Mouse (Mus musculus) hindbrain, embryonic 12.5 days (tissue): Measurements from ENCODE around the gene Cdh12. TPM values are rescaled to one million over a fixed set of nuclear protein-coding genes. Genes with fewer than 3 reads are reported as not detected.
"Not testable (repeated sequence)": the region's sequence is repeated elsewhere in the genome, so short reads cannot be mapped to it uniquely, and the experiment has no call there.

Experiments used
- ATAC-seq: fragments of 200-750 bp; cut with Nextera tagmentation; 2 replicates; pipeline ENCODE4 v1.8.0; 2017; ENCODE audit warnings: moderate TSS enrichment; ENCODE audit not compliant: low FRiP score
- H3K27ac ChIP-seq: fragments of 300-500 bp; sonication (generic); 2 replicates; pipeline ENCODE4 v1.5.1; 2016; ENCODE audit warnings: mild to moderate bottlenecking
- H3K27me3 ChIP-seq: fragments of 300-500 bp; sonication (generic); 2 replicates; pipeline ENCODE4 v1.6.1; 2016; ENCODE audit warnings: mild to moderate bottlenecking
- H3K36me3 ChIP-seq: fragments of 300-500 bp; sonication (generic); 2 replicates; pipeline ENCODE4 v1.6.1; 2016; ENCODE audit warnings: mild to moderate bottlenecking
- H3K4me1 ChIP-seq: fragments of 300-500 bp; sonication (generic); 2 replicates; pipeline ENCODE4 v1.6.1; 2016
- H3K4me2 ChIP-seq: fragments of 300-500 bp; sonication (generic); replicated peaks from 2 replicates; pipeline ENCODE4 v1.6.1; 2016; ENCODE audit warnings: mild to moderate bottlenecking
- H3K4me3 ChIP-seq: fragments of 300-500 bp; sonication (generic); 2 replicates; pipeline ENCODE4 v1.5.1; 2016; ENCODE audit warnings: mild to moderate bottlenecking
- H3K9ac ChIP-seq: fragments of 300-500 bp; sonication (generic); 2 replicates; pipeline ENCODE4 v1.6.1; 2016; ENCODE audit warnings: mild to moderate bottlenecking, moderate library complexity
- H3K9me3 ChIP-seq: fragments of 300-500 bp; sonication (generic); replicated peaks from 2 replicates; pipeline ENCODE4 v1.6.1; 2016; ENCODE audit warnings: mild to moderate bottlenecking
- WGBS: fragments of 180-500 bp; shearing (Covaris S2); methylation state at CpG from one replicate; pipeline ENCODE4 v1.1.7; 2016; 5-methylcytosine and 5-hydroxymethylcytosine counted together
- polyA plus RNA-seq: library from polyadenylated mRNA; unstranded; fragments of >200 nt; fragmentation: Nextera tagmentation; extraction: Ambion mirVana; gene quantifications from 2 replicates; pipeline ENCODE4 v1.2.1, GENCODE M21; 2016

Gene Cdh12
- polyA plus RNA-seq, 1 experiment from 2014 or later: 1.7 TPM

DNA sequence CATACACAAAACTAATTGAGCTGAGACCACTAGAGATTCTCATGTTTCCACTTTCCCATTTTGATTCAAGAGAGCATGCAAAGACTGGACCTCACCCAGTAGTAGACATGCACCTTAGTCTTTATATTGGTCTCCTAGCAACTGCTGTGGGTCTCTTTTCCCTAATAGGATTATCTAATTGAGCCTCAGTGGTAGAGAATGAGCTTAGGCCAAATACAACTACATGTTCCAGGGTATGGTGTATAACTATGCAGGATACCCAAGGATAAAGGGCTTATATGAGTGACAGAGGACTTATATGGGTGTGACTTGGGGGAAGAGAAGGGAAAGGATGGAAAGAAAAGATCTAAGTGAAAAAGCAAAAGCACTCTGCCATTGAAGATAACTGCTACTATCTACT lies 683.9 kb downstream of the Cdh12 start:
- H3K4me2 ChIP-seq: no peak overlapping the region
- H3K27ac ChIP-seq: no peak overlapping the region
- H3K4me1 ChIP-seq: no peaks in the 10 kb centered on the region
- no peaks in the 10 kb centered on the region for H3K27me3 ChIP-seq
- no peak for ATAC-seq
- H3K4me3 ChIP-seq: no peak overlapping the region
- H3K9me3 ChIP-seq: no peaks in the 10 kb centered on the region
- H3K36me3 ChIP-seq: no peaks in the 10 kb centered on the region
- no peak overlapping the region for H3K9ac ChIP-seq

- H3K27me3 ChIP-seq: no peaks in the 10 kb centered on the region
- no peak overlapping the region for H3K27ac ChIP-seq
- no peak for ATAC-seq
- H3K4me2 ChIP-seq: no peak overlapping the region
- no peaks in the 10 kb centered on the region for H3K9me3 ChIP-seq
- no peaks in the 10 kb centered on the region for H3K4me1 ChIP-seq
- no peak overlapping the region for H3K4me3 ChIP-seq
- H3K9ac ChIP-seq: no peak overlapping the region
- no peaks in the 10 kb centered on the region for H3K36me3 ChIP-seq
- WGBS: 59% methylated on average over 4 of the region's 4 CpGs
These were observed 697.8 kb downstream of the Cdh12 start for GRCm38 (mm10) chr15:21146896-21147295.

DNA sequence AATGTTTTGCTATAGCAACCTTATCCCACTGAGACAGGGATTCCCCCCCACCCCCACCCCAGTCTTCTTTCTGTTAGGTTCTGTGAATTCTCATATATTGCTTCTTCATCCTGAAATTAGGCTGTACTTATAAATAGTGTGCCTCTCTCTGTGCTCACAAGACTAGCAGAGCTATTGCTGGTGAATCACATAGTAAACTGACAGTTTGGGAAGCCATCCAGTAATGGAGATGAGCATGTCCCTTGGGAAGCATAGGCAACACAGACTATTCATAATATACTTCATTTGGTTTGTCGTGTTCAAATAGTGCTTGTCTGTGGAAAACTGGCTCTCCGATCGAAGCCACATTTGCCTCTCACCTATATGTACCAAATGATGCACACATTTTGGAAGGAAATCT lies 704.5 kb downstream of the Cdh12 start:
- no peak overlapping the region for H3K4me2 ChIP-seq
- no peak overlapping the region for H3K4me3 ChIP-seq
- H3K27me3 ChIP-seq: no peaks in the 10 kb centered on the region
- no peaks in the 10 kb centered on the region for H3K9me3 ChIP-seq
- WGBS: 74% methylated on average over 3 of the region's 3 CpGs
- H3K27ac ChIP-seq: no peak overlapping the region
- no peaks in the 10 kb centered on the region for H3K36me3 ChIP-seq
- H3K4me1 ChIP-seq: no peaks in the 10 kb centered on the region
- H3K9ac ChIP-seq: no peak overlapping the region
- no peak for ATAC-seq

GRCm38 (mm10) chr15:21179727-21180126 lies 730.7 kb downstream of the Cdh12 start:
- no peak for ATAC-seq
- Histone ChIP-seq H3K27ac (no peak overlapping the region), H3K9ac (no peak overlapping the region), H3K4me3 (no peak overlapping the region), H3K36me3 (no peaks in the 10 kb centered on the region), H3K4me2 (no peak overlapping the region), H3K27me3 (no peaks in the 10 kb centered on the region), H3K4me1 (no peaks in the 10 kb centered on the region), H3K9me3 (no peaks in the 10 kb centered on the region)
- 67% methylated on average over 5 of the region's 5 CpGs for WGBS

- Histone ChIP-seq H3K4me1 (no peaks in the 10 kb centered on the region), H3K9ac (no peak overlapping the region), H3K4me3 (no peak overlapping the region), H3K9me3 (no peaks in the 10 kb centered on the region), H3K36me3 (no peaks in the 10 kb centered on the region), H3K27ac (no peak overlapping the region), H3K4me2 (no peak overlapping the region), H3K27me3 (no peaks in the 10 kb centered on the region)
- WGBS: 53% methylated on average over 4 of the region's 4 CpGs
- ATAC-seq: no peak
These were observed 731.1 kb downstream of the Cdh12 start for GRCm38 (mm10) chr15:21180191-21180590.

DNA sequence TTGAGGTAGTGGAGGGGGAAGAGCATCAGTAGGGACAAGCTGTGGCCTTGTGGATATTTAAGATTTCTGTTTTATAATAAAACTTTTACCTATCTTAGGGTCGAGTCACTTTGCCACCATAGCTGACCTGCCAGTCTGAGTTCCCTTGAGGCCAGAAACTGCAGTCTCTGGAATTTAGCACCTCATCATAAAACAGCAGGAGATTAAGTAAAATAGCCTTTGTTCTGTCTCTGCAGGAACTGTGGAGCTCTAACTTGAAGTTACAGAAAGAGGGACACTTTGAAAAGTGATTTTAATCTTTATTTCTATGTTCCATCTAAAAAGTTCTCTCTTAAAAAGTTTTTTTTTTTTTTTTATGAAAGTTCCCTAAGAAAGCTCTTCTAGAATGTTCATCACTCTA lies 736.7 kb downstream of the Cdh12 start:
- Histone ChIP-seq H3K27ac (no peak overlapping the region), H3K9me3 (no peaks in the 10 kb centered on the region), H3K4me3 (no peak overlapping the region), H3K4me1 (no peaks in the 10 kb centered on the region), H3K36me3 (no peaks in the 10 kb centered on the region), H3K27me3 (no peaks in the 10 kb centered on the region), H3K4me2 (no peak overlapping the region), H3K9ac (no peak overlapping the region)
- ATAC-seq: no peak
- 62% methylated on average over 1 of the region's 1 CpGs for WGBS

- H3K9ac ChIP-seq, H3K4me2 ChIP-seq, ATAC-seq, H3K9me3 ChIP-seq, H3K4me1 ChIP-seq, H3K27me3 ChIP-seq, H3K36me3 ChIP-seq, H3K4me3 ChIP-seq, H3K27ac ChIP-seq: not testable (repeated sequence)
- WGBS: 86% methylated on average over 2 of the region's 2 CpGs
These were observed 761.0 kb downstream of the Cdh12 start for GRCm38 (mm10) chr15:21210089-21210488.

DNA sequence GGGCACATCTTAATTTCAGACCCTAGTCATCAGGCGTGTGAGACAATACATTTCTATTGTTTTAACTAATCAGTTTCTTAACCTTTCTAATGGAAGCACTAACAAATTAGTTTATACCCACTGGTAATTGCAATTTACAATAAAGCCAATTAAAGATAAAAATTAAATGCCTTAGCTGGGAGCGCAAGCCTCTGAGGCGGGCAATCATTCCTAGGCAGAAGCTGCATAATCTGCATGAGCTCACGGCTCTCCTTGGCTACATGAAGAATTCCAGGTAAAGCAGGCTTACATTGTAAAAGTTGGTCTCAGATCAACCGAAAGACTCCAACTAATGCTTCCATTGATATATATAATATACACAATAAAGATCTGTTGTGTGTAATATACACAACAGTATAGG lies 773.9 kb downstream of the Cdh12 start:
- no peak for ATAC-seq
- 81% methylated on average over 5 of the region's 5 CpGs for WGBS
- Histone ChIP-seq H3K27ac (no peak overlapping the region), H3K4me2 (no peak overlapping the region), H3K9me3 (no peaks in the 10 kb centered on the region), H3K9ac (no peak overlapping the region), H3K4me3 (no peak overlapping the region), H3K27me3 (no peaks in the 10 kb centered on the region), H3K4me1 (no peaks in the 10 kb centered on the region), H3K36me3 (no peaks in the 10 kb centered on the region)

DNA sequence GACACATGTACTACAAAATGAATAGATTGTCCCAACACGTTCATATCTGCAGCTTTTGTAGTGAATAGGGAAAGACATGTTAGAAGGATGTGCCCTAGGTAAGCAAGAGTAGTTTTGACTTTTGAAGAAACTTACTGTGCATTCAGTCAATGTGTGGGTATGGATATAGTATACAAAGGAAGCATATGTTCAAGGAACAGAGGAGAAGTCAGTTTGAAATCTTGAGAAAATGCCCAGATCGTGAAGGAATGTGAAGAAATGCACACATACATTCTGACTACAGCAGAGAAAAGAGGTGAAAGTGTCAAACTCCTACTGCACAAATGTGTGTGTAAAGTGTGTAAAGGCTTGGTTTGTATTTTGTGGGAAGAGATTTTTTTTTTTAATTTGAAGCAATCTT lies 812.3 kb downstream of the Cdh12 start:
- Histone ChIP-seq H3K27ac (no peak overlapping the region), H3K4me1 (no peaks in the 10 kb centered on the region), H3K4me2 (no peak overlapping the region), H3K36me3 (no peaks in the 10 kb centered on the region), H3K4me3 (no peak overlapping the region), H3K9ac (no peak overlapping the region), H3K27me3 (no peaks in the 10 kb centered on the region), H3K9me3 (no peaks in the 10 kb centered on the region)
- no peak for ATAC-seq
- 90% methylated on average over 2 of the region's 2 CpGs for WGBS

- Histone ChIP-seq H3K4me1 (no peaks in the 10 kb centered on the region), H3K36me3 (no peaks in the 10 kb centered on the region), H3K27ac (no peak overlapping the region), H3K9me3 (no peaks in the 10 kb centered on the region), H3K27me3 (no peaks in the 10 kb centered on the region), H3K4me3 (no peak overlapping the region), H3K9ac (no peak overlapping the region), H3K4me2 (no peak overlapping the region)
- no peak for ATAC-seq
- 96% methylated on average over 1 of the region's 1 CpGs for WGBS
These were observed 820.8 kb downstream of the Cdh12 start for GRCm38 (mm10) chr15:21269856-21270255.

DNA sequence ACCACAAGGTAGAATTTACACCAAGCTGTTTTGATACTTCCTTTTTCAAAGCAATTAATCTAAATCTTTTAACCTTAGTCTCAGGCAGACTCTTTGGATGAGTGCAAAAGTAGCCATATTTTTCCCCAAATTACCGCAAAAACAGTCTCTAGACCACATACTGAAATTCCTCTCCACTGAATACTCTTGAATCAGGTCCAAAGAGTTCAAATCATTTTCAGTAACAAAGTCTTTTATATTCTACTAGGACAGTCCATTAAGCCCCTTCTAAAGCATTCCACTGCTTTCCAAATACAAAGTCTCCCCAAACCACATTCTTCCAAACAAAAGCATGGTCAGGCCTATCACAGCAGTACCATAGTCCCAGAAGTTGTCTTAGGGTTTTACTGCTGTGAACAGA lies 848.0 kb downstream of the Cdh12 start:
- 77% methylated on average over 1 of the region's 1 CpGs for WGBS
- Histone ChIP-seq H3K27me3 (no peaks in the 10 kb centered on the region), H3K4me2 (no peak overlapping the region), H3K27ac (no peak overlapping the region), H3K9me3 (no peaks in the 10 kb centered on the region), H3K4me3 (no peak overlapping the region), H3K4me1 (no peaks in the 10 kb centered on the region), H3K9ac (no peak overlapping the region), H3K36me3 (no peaks in the 10 kb centered on the region)
- ATAC-seq: no peak

DNA sequence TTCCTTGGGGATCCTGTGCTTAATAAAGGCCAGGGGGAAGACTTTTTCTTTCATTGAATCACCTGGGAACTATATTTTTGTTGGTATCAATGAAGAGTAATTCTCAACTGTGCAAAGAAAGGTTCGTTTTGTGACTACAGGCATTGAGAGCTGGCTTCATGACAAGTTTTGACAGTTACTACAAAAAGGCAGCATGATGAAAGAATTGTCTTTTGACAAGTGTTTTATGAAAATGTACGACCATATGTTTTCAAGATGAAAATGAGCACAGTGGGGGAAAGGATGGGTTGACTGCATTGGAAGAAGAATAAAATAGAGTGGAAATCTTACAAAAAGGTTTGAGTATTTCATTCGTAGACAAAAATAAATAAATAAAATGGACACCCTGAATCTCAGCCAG lies 866.4 kb downstream of the Cdh12 start:
- Histone ChIP-seq H3K4me2 (no peak overlapping the region), H3K27me3 (no peaks in the 10 kb centered on the region)
- 81% methylated on average over 3 of the region's 3 CpGs for WGBS

GRCm38 (mm10) chr15:21343853-21344252 lies 894.8 kb downstream of the Cdh12 start:
- no peak for ATAC-seq
- Histone ChIP-seq H3K27me3 (no peaks in the 10 kb centered on the region), H3K27ac (no peak overlapping the region), H3K9ac (no peak overlapping the region), H3K4me1 (no peaks in the 10 kb centered on the region), H3K4me2 (no peak overlapping the region), H3K36me3 (no peaks in the 10 kb centered on the region), H3K9me3 (no peaks in the 10 kb centered on the region), H3K4me3 (no peak overlapping the region)

More for the DNA sequence above, 866.4 kb downstream of the Cdh12 start:
- Histone ChIP-seq H3K9ac (no peak overlapping the region), H3K9me3 (no peaks in the 10 kb centered on the region), H3K4me3 (no peak overlapping the region), H3K27ac (no peak overlapping the region), H3K4me1 (no peaks in the 10 kb centered on the region), H3K36me3 (no peaks in the 10 kb centered on the region)
- ATAC-seq: no peak

- 64% methylated on average over 2 of the region's 2 CpGs for WGBS
- no peak overlapping the region for H3K27ac ChIP-seq
- no peak for ATAC-seq
These were observed 895.3 kb downstream of the Cdh12 start for GRCm38 (mm10) chr15:21344323-21344722.

More at GRCm38 (mm10) chr15:21344323-21344722, 895.3 kb downstream of the Cdh12 start:
- Histone ChIP-seq H3K27me3 (no peaks in the 10 kb centered on the region), H3K4me3 (no peak overlapping the region), H3K9me3 (no peaks in the 10 kb centered on the region), H3K4me2 (no peak overlapping the region), H3K9ac (no peak overlapping the region), H3K4me1 (no peaks in the 10 kb centered on the region), H3K36me3 (no peaks in the 10 kb centered on the region)
